Mouse (Mus musculus): ENCODE measurements around the gene Pald1. TPM values are rescaled to one million over a fixed set of nuclear protein-coding genes. Genes with fewer than 3 reads are reported as not detected.

The Pald1 gene
- polyA plus RNA-seq, 1 experiment from 2014 or later = 17.3 TPM

DNA sequence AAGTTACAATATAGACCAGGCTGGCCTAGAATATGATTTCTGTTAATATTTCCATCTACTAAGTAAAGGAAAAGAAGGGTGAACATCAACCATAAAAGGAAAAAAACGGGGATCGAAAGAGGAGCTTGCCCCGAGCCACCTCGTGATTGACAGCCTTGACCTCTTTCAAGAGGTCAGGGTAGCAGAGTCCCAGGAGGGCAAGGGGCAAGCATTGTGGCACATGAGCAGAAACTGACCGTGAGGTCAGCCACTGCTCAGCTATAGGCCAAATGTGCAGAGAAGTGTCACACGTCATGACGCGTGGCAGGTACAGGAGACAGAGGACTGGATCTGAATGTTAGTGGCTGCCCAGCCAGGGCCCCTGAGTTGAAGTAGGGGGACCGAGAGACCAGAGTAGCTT, 43.1 kb downstream of the Pald1 start:
- ATAC-seq (ENCODE audit: low FRiP score) (no peak), DNase-seq (ENCODE audit: low spot score, missing footprints) (no peak)
- Histone ChIP-seq H3K36me3 (ENCODE audit: control insufficient read depth, insufficient read depth, low read length) (no peaks in the 10 kb centered on the region), H3K9me3 (ENCODE audit: control insufficient read depth, low read length) (no peaks in the 10 kb centered on the region), H3K4me2 (no peak overlapping the region), H3K4me1 (ENCODE audit: control insufficient read depth, insufficient read depth, low read length) (no peaks in the 10 kb centered on the region), H3K27ac (ENCODE audit: low read depth, low read length) (no peak overlapping the region), H3K9ac (ENCODE audit: low read length) (no peak overlapping the region), H3K27me3 (ENCODE audit: control insufficient read depth, insufficient read depth, low read length) (no peaks in the 10 kb centered on the region), H3K4me3 (ENCODE audit: low read depth, low read length) (no peak overlapping the region)
- WGBS = 78% methylated on average over 9 of the region's 9 CpGs

- no peak for ATAC-seq (ENCODE audit: low FRiP score)
- 86% methylated on average over 9 of the region's 9 CpGs for WGBS
- no peaks in the 10 kb centered on the region for H3K27me3 ChIP-seq (ENCODE audit: control insufficient read depth, insufficient read depth, low read length)
Measured at GRCm38 (mm10) chr10:61339216-61339615, 44.1 kb downstream of the Pald1 start.

DNA sequence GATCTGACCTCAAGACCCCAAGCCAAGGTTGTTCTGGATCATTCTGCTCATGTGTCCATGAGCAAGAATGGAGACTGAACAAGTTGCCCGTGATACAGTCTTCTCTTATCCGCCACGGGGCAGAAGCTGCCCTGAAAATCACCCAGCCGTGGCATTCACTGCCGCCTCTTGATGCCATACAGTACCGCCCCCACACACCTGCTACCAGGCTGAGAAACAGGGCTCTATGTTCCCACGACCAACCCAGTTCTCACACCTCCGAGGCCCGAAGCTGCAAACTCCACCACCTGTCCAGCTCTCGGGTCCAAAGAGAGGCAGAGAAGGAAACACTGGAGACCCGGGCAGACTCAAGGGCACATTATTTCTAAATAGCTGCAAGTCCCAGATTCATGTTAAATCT, 45.7 kb downstream of the Pald1 start:
- H3K4me1 ChIP-seq (ENCODE audit: control insufficient read depth, insufficient read depth, low read length) = no peaks in the 10 kb centered on the region
- no peak overlapping the region for H3K9ac ChIP-seq (ENCODE audit: low read length)
- no peaks in the 10 kb centered on the region for H3K9me3 ChIP-seq (ENCODE audit: control insufficient read depth, low read length)
- no peaks in the 10 kb centered on the region for H3K36me3 ChIP-seq (ENCODE audit: control insufficient read depth, insufficient read depth, low read length)
- no peak overlapping the region for H3K4me3 ChIP-seq (ENCODE audit: low read depth, low read length)
- no peak for DNase-seq (ENCODE audit: low spot score, missing footprints)
- no peaks in the 10 kb centered on the region for H3K27me3 ChIP-seq (ENCODE audit: control insufficient read depth, insufficient read depth, low read length)
- H3K4me2 ChIP-seq = no peak overlapping the region
- H3K27ac ChIP-seq (ENCODE audit: low read depth, low read length) = no peak overlapping the region
- no peak for ATAC-seq (ENCODE audit: low FRiP score)
- WGBS = 95% methylated on average over 11 of the region's 11 CpGs

More at GRCm38 (mm10) chr10:61339216-61339615, 44.1 kb downstream of the Pald1 start:
- no peak overlapping the region for H3K9ac ChIP-seq (ENCODE audit: low read length)
- no peaks in the 10 kb centered on the region for H3K4me1 ChIP-seq (ENCODE audit: control insufficient read depth, insufficient read depth, low read length)
- H3K27ac ChIP-seq (ENCODE audit: low read depth, low read length) = no peak overlapping the region
- DNase-seq (ENCODE audit: low spot score, missing footprints) = no peak
- no peaks in the 10 kb centered on the region for H3K36me3 ChIP-seq (ENCODE audit: control insufficient read depth, insufficient read depth, low read length)
- no peak overlapping the region for H3K4me2 ChIP-seq
- no peak overlapping the region for H3K4me3 ChIP-seq (ENCODE audit: low read depth, low read length)
- H3K9me3 ChIP-seq (ENCODE audit: control insufficient read depth, low read length) = no peaks in the 10 kb centered on the region

- Histone ChIP-seq H3K27me3 (ENCODE audit: control insufficient read depth, insufficient read depth, low read length) (no peaks in the 10 kb centered on the region), H3K36me3 (ENCODE audit: control insufficient read depth, insufficient read depth, low read length) (no peaks in the 10 kb centered on the region), H3K9me3 (ENCODE audit: control insufficient read depth, low read length) (no peaks in the 10 kb centered on the region), H3K4me1 (ENCODE audit: control insufficient read depth, insufficient read depth, low read length) (no peaks in the 10 kb centered on the region), H3K9ac (ENCODE audit: low read length) (no peak overlapping the region), H3K27ac (ENCODE audit: low read depth, low read length) (no peak overlapping the region), H3K4me2 (no peak overlapping the region), H3K4me3 (ENCODE audit: low read depth, low read length) (no peak overlapping the region)
- DNase-seq (ENCODE audit: low spot score, missing footprints) (peak; percentile 81), ATAC-seq (ENCODE audit: low FRiP score) (no peak)
- 79% methylated on average over 5 of the region's 5 CpGs for WGBS
Measured at GRCm38 (mm10) chr10:61336592-61336991, 46.7 kb downstream of the Pald1 start.

DNA sequence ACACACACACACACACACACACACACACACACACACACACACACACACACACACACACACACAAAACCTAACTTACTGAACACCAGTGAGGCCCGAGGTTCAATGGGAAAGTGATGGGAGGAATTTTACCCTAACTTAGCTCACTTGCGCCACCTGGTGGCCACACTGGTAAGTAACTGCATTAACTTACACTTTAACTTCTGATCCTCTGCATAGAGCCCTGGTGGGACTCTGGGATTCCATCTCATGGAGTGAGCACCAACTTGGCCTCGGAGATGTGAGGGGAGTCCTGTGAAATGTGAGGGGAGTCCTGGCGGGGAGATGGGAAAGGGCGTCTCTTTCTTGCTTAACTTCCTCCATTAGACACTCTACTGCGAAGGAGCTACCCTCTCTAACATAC, 47.2 kb downstream of the Pald1 start:
- H3K27ac ChIP-seq (ENCODE audit: low read depth, low read length) = no peak overlapping the region
- no peaks in the 10 kb centered on the region for H3K4me1 ChIP-seq (ENCODE audit: control insufficient read depth, insufficient read depth, low read length)
- DNase-seq (ENCODE audit: low spot score, missing footprints) = peak; percentile 99
- 25% methylated on average over 6 of the region's 6 CpGs for WGBS
- H3K9me3 ChIP-seq (ENCODE audit: control insufficient read depth, low read length) = no peaks in the 10 kb centered on the region
- H3K36me3 ChIP-seq (ENCODE audit: control insufficient read depth, insufficient read depth, low read length) = no peaks in the 10 kb centered on the region
- no peak overlapping the region for H3K9ac ChIP-seq (ENCODE audit: low read length)
- no peaks in the 10 kb centered on the region for H3K27me3 ChIP-seq (ENCODE audit: control insufficient read depth, insufficient read depth, low read length)
- no peak overlapping the region for H3K4me3 ChIP-seq (ENCODE audit: low read depth, low read length)
- ATAC-seq (ENCODE audit: low FRiP score) = peak; percentile 40; the same call in 1 of the 2 replicates
- no peak overlapping the region for H3K4me2 ChIP-seq

DNA sequence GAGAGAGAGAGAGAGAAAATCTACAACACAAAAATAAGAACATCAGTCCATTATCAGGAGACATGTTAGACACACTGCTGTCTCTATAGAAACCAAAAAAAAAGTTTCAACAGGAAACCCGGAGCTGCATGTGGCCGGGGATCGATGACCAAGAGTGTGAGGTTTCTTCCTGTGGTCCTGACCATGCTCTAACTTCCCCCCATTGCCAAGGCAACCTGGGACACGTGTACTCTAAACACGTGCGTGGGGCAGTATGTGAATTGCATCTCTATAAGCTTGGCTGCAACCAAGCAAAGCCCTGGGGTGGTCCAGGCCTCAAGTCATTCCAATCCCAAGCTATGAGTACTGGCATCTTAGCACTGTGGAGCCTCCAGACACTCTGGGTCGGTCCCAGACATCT, 48.8 kb downstream of the Pald1 start:
- no peak for ATAC-seq (ENCODE audit: low FRiP score)
- Histone ChIP-seq H3K36me3 (ENCODE audit: control insufficient read depth, insufficient read depth, low read length) (no peaks in the 10 kb centered on the region), H3K27ac (ENCODE audit: low read depth, low read length) (no peak overlapping the region), H3K27me3 (ENCODE audit: control insufficient read depth, insufficient read depth, low read length) (no peaks in the 10 kb centered on the region), H3K9ac (ENCODE audit: low read length) (no peak overlapping the region), H3K4me3 (ENCODE audit: low read depth, low read length) (no peak overlapping the region), H3K4me2 (no peak overlapping the region), H3K9me3 (ENCODE audit: control insufficient read depth, low read length) (no peaks in the 10 kb centered on the region), H3K4me1 (ENCODE audit: control insufficient read depth, insufficient read depth, low read length) (no peaks in the 10 kb centered on the region)
- 77% methylated on average over 7 of the region's 7 CpGs for WGBS
- peak; percentile 70 for DNase-seq (ENCODE audit: low spot score, missing footprints)

GRCm38 (mm10) chr10:61331046-61331445, 52.3 kb downstream of the Pald1 start:
- H3K9me3 ChIP-seq (ENCODE audit: control insufficient read depth, low read length) = no peaks in the 10 kb centered on the region
- 0 out of 2 replicates have a peak, but pooled peaks cover 3% of the 10 kb centered on the region for H3K4me1 ChIP-seq (ENCODE audit: control insufficient read depth, insufficient read depth, low read length)
- 88% methylated on average over 5 of the region's 5 CpGs for WGBS
- DNase-seq (ENCODE audit: low spot score, missing footprints) = no peak
- ATAC-seq (ENCODE audit: low FRiP score) = no peak
- H3K27ac ChIP-seq (ENCODE audit: low read depth, low read length) = no peak overlapping the region
- H3K4me2 ChIP-seq = no peak overlapping the region
- H3K9ac ChIP-seq (ENCODE audit: low read length) = no peak overlapping the region
- no peak overlapping the region for H3K4me3 ChIP-seq (ENCODE audit: low read depth, low read length)
- no peaks in the 10 kb centered on the region for H3K27me3 ChIP-seq (ENCODE audit: control insufficient read depth, insufficient read depth, low read length)
- no peaks in the 10 kb centered on the region for H3K36me3 ChIP-seq (ENCODE audit: control insufficient read depth, insufficient read depth, low read length)

DNA sequence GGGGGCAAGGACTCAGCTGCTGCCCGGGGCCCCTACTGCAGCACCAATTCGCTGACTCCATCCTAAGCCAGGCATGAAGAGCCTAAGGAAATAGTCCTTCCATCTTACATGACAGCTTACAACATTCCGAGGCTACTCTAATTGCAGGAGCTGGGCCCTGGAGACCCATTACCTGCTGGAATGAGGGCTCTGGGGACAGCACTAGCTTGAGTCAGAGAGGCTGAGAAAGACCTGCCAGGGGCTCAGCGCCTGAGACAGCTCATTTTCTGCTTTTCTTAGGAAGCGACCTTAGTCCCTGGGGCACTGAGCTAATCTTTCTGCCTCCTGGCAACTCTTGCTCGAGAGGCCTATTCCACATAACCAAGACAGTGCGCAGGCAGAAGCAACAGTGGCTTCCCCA, 54.4 kb downstream of the Pald1 start:
- no peaks in the 10 kb centered on the region for H3K36me3 ChIP-seq (ENCODE audit: control insufficient read depth, insufficient read depth, low read length)
- H3K4me1 ChIP-seq (ENCODE audit: control insufficient read depth, insufficient read depth, low read length) = 0 out of 2 replicates have a peak, but pooled peaks cover 3% of the 10 kb centered on the region
- ATAC-seq (ENCODE audit: low FRiP score) = no peak
- no peaks in the 10 kb centered on the region for H3K27me3 ChIP-seq (ENCODE audit: control insufficient read depth, insufficient read depth, low read length)
- WGBS = 46% methylated on average over 7 of the region's 7 CpGs
- no peak overlapping the region for H3K9ac ChIP-seq (ENCODE audit: low read length)
- no peak overlapping the region for H3K4me3 ChIP-seq (ENCODE audit: low read depth, low read length)
- no peak overlapping the region for H3K4me2 ChIP-seq
- H3K9me3 ChIP-seq (ENCODE audit: control insufficient read depth, low read length) = no peaks in the 10 kb centered on the region
- DNase-seq (ENCODE audit: low spot score, missing footprints) = no peak
- no peak overlapping the region for H3K27ac ChIP-seq (ENCODE audit: low read depth, low read length)

DNA sequence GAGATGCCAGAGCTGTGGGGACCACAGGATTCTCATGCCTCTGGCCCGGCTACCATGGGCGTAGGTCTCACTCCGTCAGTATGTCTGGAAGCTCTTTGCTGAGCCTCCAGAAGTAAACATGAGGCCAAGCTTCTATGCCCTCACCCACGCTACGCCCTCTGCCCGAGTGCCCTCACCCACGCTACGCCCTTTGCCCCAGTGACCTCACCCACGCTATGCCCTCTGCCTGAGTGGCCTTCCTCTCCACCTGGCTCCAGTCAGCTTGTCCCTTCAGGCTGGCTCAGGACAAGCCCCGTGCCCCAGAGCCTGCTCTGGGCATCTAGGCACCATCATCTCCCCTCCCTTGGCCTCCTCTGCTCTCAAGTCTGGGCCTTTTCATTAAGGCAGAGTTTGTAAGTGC, 55.8 kb downstream of the Pald1 start:
- no peaks in the 10 kb centered on the region for H3K9me3 ChIP-seq (ENCODE audit: control insufficient read depth, low read length)
- DNase-seq (ENCODE audit: low spot score, missing footprints) (no peak), ATAC-seq (ENCODE audit: low FRiP score) (no peak)
- H3K36me3 ChIP-seq (ENCODE audit: control insufficient read depth, insufficient read depth, low read length) = peaks cover 2% of the 10 kb centered on the region; the same call in 1 of the 2 replicates
- H3K9ac ChIP-seq (ENCODE audit: low read length) = no peak overlapping the region
- WGBS = 82% methylated on average over 10 of the region's 10 CpGs
- H3K27ac ChIP-seq (ENCODE audit: low read depth, low read length) = no peak overlapping the region
- H3K4me2 ChIP-seq = no peak overlapping the region
- 0 out of 2 replicates have a peak, but pooled peaks cover 3% of the 10 kb centered on the region for H3K4me1 ChIP-seq (ENCODE audit: control insufficient read depth, insufficient read depth, low read length)
- no peaks in the 10 kb centered on the region for H3K27me3 ChIP-seq (ENCODE audit: control insufficient read depth, insufficient read depth, low read length)
- no peak overlapping the region for H3K4me3 ChIP-seq (ENCODE audit: low read depth, low read length)
